7 mouse cellular contexts compared by ENCODE assay signal in the genomic region with DNA sequence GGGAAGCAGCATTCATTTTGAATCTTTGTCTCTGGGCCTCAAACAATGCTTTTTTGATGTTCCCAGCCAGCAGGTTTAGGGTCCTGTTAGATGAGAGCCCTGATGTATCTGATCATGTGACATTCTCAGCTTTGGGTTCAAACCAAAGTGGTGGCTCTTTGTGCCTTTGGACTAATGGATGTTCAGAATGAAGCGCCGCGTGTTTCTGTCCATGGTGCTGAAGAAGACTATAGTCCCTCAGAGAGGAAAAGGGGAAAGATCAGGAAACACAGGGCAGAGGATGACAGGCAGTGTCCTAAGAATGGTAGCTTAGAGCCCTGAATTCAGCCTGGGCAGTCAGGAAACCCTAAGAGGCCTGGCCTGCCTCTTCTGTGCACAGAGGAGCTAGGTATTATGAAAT. TPM values are rescaled to one million over a fixed set of nuclear protein-coding genes. Genes with fewer than 3 reads are reported as not detected.
DNase-seq lines count a peak whose midpoint lies in the region; ATAC-seq lines count a peak whose summit lies in the region.

No protein-coding gene starts in this region.

- no peak overlapping the region for H3K4me3 ChIP-seq in neural tube, embryonic 15.5 days (replicated peaks)

- peak; percentile 71 for DNase-seq in neural tube, embryonic 10.5 days (ENCODE audit: extremely low spot score, low spot score)
- peak; percentile 42 to 49 for DNase-seq in adrenal gland, adult 18-20 months (ENCODE audit: low spot score in 2 of 2)
- DNase-seq in gastrocnemius, postnatal 14 days: peak; percentile 38
- DNase-seq in lung, postnatal 25 days (ENCODE audit: low spot score): peak; percentile 14
- DNase-seq in left cerebral cortex, adult 11 months (ENCODE audit: low spot score): no peak
- DNase-seq in cerebellum, adult 11-12 months: no peak

- ATAC-seq in neural tube, embryonic 15.5 days (ENCODE audit: low FRiP score): no peak

- peaks cover 19% of the 10 kb centered on the region for H3K4me1 ChIP-seq in neural tube, embryonic 15.5 days

- H3K27ac ChIP-seq in neural tube, embryonic 15.5 days (replicated peaks): no peak overlapping the region

- no peaks in the 10 kb centered on the region for H3K27me3 ChIP-seq in neural tube, embryonic 15.5 days (replicated peaks)

- H3K9me3 ChIP-seq in neural tube, embryonic 15.5 days (replicated peaks): no peaks in the 10 kb centered on the region

- intact Hi-C loops in gastrocnemius, postnatal 14 days (cut with DNase I; ENCODE audit: low total_unique reads): no loop called here

- no peak overlapping the region for H3K9ac ChIP-seq in neural tube, embryonic 15.5 days (replicated peaks)

- no peaks in the 10 kb centered on the region for H3K36me3 ChIP-seq in neural tube, embryonic 15.5 days

- 12% methylated on average over 3 of the region's 3 CpGs for WGBS in neural tube, embryonic 15.5 days

- H3K4me2 ChIP-seq in neural tube, embryonic 15.5 days: no peak overlapping the region

RNA-seq across cellular contexts. Expression of a gene that starts 56.2 kb away (rescaled TPM):
- polyA plus RNA-seq in neural tube, embryonic 15.5 days (2015; fragmentation: Nextera tagmentation; extraction: Ambion mirVana): 31.2 and 42.9 TPM in 2 replicates
- 1 to 10 TPM; 1.6 to 3.3 TPM for total RNA-seq in adrenal gland, adult 18-20 months (2021)
- not detected for total RNA-seq in gastrocnemius, postnatal 14 days (2021)

RNA-seq across cellular contexts. Expression of a gene that starts 57.6 kb away (rescaled TPM):
- 14.7 and 17.3 TPM in 2 replicates for polyA plus RNA-seq in neural tube, embryonic 15.5 days (2015; fragmentation: Nextera tagmentation; extraction: Ambion mirVana)
- total RNA-seq in adrenal gland, adult 18-20 months (2021): 10 to 100 TPM; 17.8 to 18.9 TPM
- total RNA-seq in gastrocnemius, postnatal 14 days (2021): 10 to 100 TPM; 13.0 to 14.6 TPM

RNA-seq across cellular contexts. Expression of a gene that starts 57.6 kb away (rescaled TPM):
- 28.5 and 32.8 TPM in 2 replicates for polyA plus RNA-seq in neural tube, embryonic 15.5 days (2015; fragmentation: Nextera tagmentation; extraction: Ambion mirVana)
- total RNA-seq in adrenal gland, adult 18-20 months (2021): 10 to 100 TPM; 28.6 to 35.3 TPM
- total RNA-seq in gastrocnemius, postnatal 14 days (2021): 10 to 100 TPM; 24.8 to 28.9 TPM

Comparison
In these comparisons a context has a peak if more than half of its experiments do, and no peak if none do; other contexts are left out.
1. DNase-seq: peak in neural tube, embryonic 10.5 days (single experiment), adrenal gland, adult 18-20 months (2 of 2), gastrocnemius, postnatal 14 days (single experiment) and lung, postnatal 25 days (single experiment); none in left cerebral cortex, adult 11 months (single experiment) and cerebellum, adult 11-12 months (single experiment).